Mouse (Mus musculus): ENCODE data around the gene Rap1gap2. TPM values are rescaled to one million over a fixed set of nuclear protein-coding genes. Genes with fewer than 3 reads are reported as not detected.

Gene Rap1gap2
- total RNA-seq, 4 experiments from 2014 or later: 8.2 to 19.6 (median 12.7) TPM

GRCm38 (mm10) chr11:74574768-74575434 is 35.8 kb downstream of the Rap1gap2 start:
- no peak for DNase-seq

GRCm38 (mm10) chr11:74572459-74573061 is 38.2 kb downstream of the Rap1gap2 start:
- peak; percentile 25 for DNase-seq

- no peak for DNase-seq
Measured at GRCm38 (mm10) chr11:74569735-74570134, 41.0 kb downstream of the Rap1gap2 start.

GRCm38 (mm10) chr11:74568463-74568862 is 42.3 kb downstream of the Rap1gap2 start:
- no peak for DNase-seq

- DNase-seq: no peak
Measured at GRCm38 (mm10) chr11:74568004-74568403, 42.7 kb downstream of the Rap1gap2 start.

GRCm38 (mm10) chr11:74566326-74566874 is 44.3 kb downstream of the Rap1gap2 start:
- no peak for DNase-seq

GRCm38 (mm10) chr11:74561392-74561791 is 49.3 kb downstream of the Rap1gap2 start:
- no peak for DNase-seq

- no peak for DNase-seq
Measured at GRCm38 (mm10) chr11:74560600-74561227, 50.0 kb downstream of the Rap1gap2 start.

GRCm38 (mm10) chr11:74559793-74560433 is 50.8 kb downstream of the Rap1gap2 start:
- DNase-seq: no peak

- DNase-seq: no peak
Measured at GRCm38 (mm10) chr11:74558933-74559332, 51.8 kb downstream of the Rap1gap2 start.

GRCm38 (mm10) chr11:74557456-74558230 is 53.1 kb downstream of the Rap1gap2 start:
- DNase-seq: peak; percentile 35

GRCm38 (mm10) chr11:74555716-74556374 is 54.9 kb downstream of the Rap1gap2 start:
- DNase-seq: no peak

- no peak for DNase-seq
Measured at GRCm38 (mm10) chr11:74554683-74555341, 55.9 kb downstream of the Rap1gap2 start.

- DNase-seq: no peak
Measured at GRCm38 (mm10) chr11:74551568-74551967, 59.1 kb downstream of the Rap1gap2 start.

- DNase-seq: no peak
Measured at GRCm38 (mm10) chr11:74550615-74551102, 60.1 kb downstream of the Rap1gap2 start.

GRCm38 (mm10) chr11:74548781-74549382 is 61.8 kb downstream of the Rap1gap2 start:
- DNase-seq: peak; percentile 33

GRCm38 (mm10) chr11:74546933-74547694 is 63.6 kb downstream of the Rap1gap2 start:
- DNase-seq: no peak

- DNase-seq: no peak
Measured at GRCm38 (mm10) chr11:74546165-74546564, 64.5 kb downstream of the Rap1gap2 start.

- DNase-seq: no peak
Measured at GRCm38 (mm10) chr11:74545560-74545959, 65.2 kb downstream of the Rap1gap2 start.

GRCm38 (mm10) chr11:74537352-74537751 is 73.4 kb downstream of the Rap1gap2 start:
- DNase-seq: no peak
